Mouse (Mus musculus): ENCODE results near the gene Creld1.

Gene Creld1

DNA sequence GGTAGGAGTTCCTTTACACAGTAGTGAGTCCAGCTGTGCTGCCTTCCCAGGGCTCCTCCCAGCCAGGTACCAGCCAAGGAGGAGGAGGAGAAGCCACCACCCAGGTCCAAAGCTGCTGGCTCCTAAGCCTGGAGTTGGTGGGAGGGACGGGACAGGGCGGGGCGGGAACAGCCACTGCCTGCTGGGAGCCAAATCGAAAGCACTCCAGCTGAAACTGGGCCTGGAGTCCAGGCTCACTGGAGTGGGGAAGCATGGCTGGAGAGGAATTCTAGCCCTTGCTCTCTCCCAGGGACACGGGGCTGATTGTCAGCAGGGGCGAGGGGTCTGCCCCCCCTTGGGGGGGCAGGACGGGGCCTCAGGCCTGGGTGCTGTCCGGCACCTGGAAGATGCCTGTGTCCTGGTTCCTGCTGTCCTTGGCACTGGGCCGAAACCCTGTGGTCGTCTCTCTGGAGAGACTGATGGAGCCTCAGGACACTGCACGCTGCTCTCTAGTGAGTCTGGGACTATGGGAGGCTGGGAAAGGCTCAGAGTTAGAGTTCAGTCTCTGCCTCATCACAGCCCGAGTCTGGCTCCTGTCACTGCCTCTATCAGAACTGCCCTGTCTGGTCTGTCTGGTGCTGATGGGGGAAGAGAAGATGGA lies 11.7 kb upstream of the Creld1 start, which contains the start of gene Il17rc:
Gene Il17rc (plus strand): TSS at position 131 of the 640 bp plus-strand sequence.
- no peak for DNase-seq

DNA sequence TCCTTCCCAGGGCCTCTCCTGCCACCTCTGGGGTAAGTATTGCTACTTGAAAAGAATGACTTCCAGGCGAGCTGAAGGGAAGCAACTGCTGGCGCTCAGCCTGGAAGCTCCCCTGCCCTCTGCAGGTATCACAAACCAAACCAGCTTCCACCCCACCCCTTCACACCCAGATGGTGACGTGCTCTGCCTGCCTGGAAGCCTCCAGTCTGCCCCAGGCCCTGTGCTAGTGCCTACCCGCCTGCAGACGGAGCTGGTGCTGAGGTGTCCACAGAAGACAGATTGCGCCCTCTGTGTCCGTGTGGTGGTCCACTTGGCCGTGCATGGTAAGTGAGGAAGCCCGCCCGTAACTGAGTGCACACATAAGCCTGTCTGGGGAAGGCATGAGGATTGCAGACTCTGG lies 11.0 kb upstream of the Creld1 start:
- no peak for DNase-seq

DNA sequence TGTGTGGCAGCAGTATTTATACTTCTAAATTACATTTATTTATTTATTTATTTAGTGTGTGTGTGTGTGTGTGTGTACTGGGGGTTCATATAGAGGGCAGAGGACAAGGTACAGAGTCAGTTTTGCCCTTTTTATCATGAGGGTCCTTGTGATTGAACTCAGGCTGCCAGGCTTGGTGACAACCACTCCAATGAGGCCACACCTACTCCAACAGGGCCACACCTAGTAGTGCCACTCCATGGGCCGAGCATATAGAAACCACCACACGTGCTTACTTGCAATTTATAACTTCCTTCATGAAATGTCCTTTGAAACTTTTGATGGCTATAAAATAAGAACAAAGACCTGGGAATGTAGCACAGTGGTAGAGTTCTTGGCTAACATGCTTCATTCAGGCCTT lies 9.9 kb upstream of the Creld1 start:
- DNase-seq: no peak

DNA sequence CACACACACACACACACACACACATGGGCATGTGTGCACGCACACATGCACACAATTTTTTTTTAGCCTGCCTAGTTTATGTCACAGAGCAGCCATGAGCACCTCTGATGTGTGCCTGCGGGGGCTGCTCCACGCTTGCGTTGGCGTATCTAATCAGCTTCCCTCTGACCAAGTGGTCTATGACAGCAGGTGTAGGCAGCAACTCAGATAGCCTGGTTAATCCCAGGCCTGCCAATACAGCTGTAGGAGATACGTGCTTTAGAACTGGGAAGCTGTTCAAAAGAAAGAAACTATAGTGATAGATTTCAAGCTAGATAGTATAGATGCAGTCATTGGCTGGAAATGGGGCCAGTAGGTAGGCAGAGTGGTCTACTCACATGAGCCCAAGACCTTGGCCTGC lies 9.4 kb upstream of the Creld1 start:
- no peak for DNase-seq

DNA sequence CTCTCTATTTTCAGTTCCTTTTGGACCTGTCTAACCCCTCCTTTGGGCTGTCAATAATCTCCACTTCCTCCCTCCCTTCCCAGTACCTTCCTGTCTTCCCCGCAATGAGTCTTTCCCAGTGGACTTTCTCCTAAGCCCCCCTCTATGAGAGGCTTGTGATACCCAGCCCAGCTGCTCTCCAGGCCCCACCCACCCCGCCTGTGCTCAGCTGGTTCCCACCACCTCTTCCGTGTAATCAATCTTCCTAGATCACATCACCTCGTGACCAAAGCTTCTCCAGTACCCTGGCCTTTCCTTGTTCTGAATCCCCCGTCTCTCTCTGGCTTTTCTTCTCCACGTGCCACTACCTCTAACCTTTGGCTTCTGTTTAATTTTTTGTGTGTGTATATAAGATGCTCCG lies 5.7 kb upstream of the Creld1 start:
- DNase-seq: no peak

DNA sequence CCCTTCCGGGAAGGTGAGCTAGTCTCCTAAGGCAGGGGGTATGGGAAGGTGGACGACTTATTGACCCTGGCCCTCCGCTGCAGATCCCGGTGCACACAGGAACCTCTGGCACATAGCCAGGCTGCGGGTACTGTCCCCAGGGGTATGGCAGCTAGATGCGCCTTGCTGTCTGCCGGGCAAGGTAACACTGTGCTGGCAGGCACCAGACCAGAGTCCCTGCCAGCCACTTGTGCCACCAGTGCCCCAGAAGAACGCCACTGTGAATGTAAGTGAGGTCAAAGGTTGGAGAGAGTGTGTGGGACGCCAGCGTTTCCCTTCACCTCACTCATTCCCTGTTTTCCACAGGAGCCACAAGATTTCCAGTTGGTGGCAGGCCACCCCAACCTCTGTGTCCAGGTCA lies 4.2 kb upstream of the Creld1 start:
- no peak for DNase-seq

DNA sequence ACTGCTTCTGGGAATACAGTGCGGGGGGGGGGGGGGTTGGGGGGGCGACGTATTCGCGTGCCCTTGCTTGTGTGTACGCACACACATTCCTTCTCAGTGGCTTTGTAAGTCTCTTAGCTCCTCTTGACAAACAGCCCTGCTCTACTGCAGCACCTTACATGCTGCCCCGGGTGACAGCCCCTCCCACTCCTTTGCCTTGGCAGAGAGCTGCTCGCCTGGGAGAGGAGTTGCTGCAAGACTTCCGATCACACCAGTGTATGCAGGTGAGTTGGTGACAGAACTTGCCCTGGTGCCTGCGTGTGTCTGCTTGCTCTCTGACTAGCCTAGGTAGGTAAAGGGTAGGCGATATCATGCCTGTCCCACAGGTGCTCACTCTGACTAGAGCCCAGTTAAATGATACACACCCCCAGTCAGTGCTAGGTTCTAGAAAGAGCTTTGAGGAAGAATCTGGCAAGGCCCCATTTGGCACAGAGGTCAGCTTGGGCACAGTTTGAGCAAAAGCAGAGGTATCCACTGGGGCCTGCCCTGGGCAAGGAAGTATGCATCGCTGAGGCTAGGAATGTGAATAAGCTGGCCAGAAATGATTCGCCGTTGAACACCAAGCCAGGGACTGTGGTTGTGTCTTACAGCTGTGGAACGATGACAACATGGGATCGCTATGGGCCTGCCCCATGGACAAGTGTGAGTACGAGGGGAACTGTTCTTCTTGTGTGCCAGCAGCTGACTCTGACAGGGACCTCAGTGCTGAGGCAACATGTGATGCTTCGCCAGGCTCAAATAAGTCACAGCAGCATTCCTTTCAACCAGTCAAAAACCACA lies 2.3 kb upstream of the Creld1 start:
- DNase-seq: no peak

DNA sequence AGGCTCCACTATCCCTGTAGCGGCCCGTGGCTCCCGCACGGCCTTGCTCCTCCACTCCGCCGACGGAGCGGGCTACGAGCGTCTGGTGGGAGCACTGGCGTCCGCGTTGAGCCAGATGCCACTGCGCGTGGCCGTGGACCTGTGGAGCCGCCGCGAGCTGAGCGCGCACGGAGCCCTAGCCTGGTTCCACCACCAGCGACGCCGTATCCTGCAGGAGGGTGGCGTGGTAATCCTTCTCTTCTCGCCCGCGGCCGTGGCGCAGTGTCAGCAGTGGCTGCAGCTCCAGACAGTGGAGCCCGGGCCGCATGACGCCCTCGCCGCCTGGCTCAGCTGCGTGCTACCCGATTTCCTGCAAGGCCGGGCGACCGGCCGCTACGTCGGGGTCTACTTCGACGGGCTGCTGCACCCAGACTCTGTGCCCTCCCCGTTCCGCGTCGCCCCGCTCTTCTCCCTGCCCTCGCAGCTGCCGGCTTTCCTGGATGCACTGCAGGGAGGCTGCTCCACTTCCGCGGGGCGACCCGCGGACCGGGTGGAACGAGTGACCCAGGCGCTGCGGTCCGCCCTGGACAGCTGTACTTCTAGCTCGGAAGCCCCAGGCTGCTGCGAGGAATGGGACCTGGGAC lies 509 bp upstream of the Creld1 start:
- DNase-seq: peak; percentile 69 to 75

DNA sequence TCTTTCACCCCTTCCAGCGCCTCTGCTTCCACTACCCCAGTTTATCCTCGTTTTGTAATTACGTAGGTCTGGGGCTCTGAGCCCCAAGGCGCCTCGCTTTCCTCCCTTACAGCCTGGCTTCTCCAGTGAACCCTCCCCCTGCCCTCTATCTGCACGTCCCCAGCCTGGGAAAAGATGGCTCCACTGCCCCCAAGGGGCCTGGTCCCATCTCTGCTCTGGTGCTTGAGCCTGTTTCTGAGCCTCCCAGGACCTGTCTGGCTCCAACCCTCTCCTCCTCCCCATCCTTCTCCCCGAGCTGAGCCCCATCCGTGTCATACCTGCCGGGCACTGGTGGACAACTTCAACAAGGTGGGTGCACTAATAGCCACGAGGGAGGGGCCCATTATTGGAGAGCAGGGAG lies 632 bp downstream of the Creld1 start:
- DNase-seq: peak; percentile 56 to 65

DNA sequence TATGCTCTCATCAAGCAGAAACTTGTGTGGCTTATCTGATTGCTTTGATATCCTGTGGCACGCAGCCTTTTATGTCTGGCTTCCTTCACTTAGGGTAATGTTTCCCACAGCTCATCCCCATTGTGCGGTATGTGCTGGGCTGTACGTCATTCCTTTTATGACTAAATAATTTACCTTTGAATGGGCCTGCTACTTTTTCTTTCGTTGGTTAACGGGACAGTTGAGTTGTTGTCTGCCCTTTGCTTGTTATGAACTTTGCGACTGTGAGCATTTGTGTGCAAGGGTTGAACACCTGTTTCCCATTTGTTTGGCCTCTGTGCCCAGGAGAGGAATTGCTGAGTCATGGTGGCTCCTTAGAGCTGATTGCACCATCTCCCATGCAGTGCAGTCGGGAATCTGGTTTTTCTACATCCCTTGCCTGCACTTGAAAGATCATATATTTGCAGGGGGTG lies 4.1 kb downstream of the Creld1 start:
- no peak for DNase-seq

DNA sequence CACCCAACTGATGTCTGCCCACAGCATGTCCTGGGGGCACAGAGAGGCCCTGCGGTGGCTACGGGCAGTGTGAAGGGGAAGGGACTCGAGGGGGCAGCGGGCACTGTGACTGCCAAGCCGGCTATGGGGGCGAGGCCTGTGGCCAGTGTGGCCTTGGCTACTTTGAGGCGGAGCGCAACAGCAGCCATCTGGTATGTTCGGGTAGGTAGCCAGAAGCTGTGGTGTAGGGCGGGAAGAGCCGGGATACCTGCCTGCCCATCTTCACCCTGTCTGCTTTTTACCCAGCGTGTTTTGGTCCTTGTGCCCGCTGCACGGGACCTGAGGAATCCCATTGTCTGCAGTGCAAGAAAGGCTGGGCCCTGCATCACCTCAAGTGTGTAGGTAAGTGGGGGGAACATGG lies 6.3 kb downstream of the Creld1 start:
- DNase-seq: no peak

DNA sequence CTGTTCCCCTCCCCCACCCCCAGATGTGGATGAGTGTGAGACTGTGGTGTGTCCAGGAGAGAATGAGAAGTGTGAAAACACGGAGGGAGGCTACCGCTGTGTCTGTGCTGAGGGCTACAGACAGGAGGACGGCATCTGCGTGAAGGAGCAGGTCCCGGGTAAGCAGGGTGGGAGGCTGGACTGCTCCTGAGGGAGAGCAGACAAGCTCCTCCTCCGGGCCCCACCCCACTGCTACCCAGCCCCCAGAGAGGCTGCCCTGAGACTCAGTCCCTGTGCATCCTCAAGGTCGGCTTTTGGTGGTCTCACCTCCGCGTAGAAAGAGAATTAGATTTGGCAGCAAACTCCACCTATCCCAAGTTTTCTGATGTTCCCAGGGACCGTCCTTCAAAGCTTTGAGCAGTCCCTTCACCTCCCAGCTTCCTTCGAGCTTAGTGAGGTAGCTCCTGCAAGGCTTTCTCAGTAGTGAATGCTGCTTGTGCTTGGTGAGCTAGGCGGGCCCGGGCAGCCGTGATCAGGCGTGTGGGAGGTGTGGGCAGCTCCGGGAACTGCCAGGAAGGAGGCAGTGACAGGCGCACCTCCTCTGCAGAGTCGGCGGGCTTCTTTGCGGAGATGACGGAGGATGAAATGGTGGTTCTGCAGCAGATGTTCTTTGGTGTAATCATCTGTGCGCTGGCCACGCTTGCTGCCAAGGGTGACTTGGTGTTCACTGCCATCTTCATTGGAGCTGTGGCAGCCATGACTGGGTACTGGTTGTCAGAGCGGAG lies 9.2 kb downstream of the Creld1 start:
- no peak for DNase-seq

DNA sequence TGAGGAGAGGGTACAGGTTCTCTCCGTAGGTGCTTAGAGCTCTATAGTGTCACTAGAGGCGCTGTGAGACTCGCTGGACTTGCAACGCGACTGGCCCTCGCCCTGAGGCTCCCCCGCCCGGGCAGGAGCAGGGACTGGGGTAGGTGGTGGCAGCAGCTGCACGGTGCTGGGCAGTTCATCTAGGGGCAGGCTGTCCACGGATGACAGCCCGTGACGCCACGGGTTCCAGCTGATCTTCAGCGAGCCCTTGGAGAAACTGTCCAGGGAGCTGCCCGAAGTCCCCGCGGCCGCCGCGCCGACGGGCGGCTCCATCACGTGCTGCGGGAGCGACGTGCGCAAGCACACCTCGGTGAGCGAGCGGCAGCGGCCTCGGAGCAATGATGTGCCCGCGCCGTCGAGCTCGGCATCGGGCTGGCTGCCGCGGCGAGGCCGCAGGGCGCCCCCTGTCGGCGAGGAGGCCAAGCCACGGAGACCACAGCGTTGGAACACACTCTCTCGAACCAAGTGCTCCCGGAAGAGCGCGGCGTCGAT lies 11.2 kb downstream of the Creld1 start:
- peak; percentile 78 to 86 for DNase-seq

DNA sequence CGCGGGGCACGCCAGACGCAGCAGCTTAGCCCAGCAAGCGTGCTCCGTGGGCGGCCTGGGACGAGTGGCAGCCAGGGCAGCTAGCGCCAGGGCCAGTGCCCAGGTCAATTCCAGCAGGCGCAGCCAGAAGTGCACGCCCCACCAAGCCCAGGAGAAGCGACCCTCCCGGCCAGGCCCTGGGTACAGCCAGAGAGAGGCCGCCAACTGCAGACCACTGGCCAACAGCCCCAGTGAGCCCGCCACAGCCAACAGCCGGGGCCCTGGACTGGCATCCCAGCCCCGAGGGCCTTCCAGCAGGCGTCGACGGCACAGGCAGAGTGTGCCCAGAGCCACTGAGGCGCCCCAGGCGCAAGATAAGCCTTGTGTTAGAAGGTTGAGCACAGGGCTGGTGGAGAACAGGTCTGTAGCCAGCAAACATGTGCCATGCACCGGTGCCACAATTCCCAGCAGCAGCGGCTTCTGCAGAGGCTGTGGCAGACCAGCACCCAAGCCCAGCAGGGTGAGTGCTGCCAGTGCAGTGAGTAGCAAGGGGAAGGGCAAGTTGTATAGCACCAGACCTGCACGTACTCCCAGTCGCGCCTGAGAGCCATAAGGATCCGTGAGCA lies 12.1 kb downstream of the Creld1 start:
- peak in 1 of 2 experiments; percentile 52 for DNase-seq

DNA sequence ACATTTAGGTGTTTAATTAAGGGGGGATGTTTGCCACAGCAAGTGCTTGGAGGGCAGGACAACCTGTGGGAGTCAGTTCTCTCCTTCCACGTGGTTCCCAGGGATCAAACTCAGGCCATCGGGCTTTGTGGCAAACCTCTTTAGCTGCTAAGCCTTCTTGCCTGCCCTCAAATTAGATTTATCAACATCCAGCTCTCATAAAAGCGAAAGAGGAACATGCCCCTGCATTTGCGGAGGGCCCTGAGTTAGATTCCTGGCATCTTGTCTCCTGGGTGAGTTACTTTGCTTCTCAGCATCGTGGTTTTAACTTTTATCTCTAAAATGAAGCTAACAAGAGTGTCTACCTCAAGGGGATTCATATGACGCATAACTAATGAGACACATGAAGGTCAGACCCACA lies 16.2 kb downstream of the Creld1 start:
- no peak for DNase-seq

DNA sequence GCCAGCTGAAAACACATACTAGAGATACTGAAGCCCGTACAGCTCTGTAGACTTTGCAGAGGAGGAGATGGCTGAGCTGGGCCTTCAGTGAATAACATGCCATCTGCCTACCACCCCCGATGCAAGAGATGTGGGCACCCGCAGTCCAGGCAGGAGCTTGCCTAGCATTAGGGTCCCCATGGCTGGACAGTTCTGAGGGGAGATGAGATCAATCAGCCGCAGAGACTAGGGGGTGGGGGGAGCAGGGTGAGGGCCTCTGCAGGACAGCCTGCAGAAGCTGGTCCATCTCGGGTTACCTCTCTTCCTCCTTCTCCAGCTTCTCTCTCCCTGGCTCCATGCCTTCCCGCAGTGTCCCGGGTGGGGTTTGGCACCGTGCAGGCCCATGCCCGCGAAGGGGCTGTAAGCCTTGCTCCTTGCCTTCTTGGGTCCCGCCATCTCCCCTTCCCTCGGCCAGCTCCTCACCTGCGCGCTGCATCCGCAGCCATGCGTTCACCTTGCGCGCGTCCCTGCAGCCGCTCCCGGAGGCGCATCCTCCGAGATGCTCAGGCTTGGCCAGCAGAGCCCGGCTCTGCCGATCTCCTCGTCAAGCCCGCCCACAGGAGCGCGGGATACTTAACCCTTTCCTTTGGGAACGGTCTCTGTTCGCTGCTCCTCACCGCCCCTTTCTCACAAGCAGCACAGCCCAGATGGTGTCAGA lies 18.4 kb downstream of the Creld1 start, which contains the start of gene Prrt3:
Gene Prrt3 (minus strand): TSS at position 544 of the 697 bp plus-strand sequence.
- peak; percentile 85 to 86 for DNase-seq

DNA sequence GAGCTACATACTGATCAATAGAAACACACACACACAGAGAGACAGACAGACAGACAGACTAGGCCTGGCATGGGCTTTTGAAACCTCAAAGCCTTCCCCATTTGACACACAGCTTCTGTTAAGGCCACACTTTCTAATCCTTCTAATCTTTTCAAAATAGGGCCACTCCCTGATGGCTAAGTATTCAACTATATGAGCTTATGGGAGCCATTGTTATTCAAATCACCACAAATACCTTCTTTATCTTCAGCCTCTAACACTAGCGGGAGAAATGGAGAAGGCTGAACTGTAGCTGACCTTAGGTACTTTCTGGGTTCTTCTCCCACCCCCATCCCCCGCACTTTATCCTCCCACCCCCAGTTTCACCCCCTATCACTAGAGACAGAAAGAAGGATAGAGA lies 19.7 kb downstream of the Creld1 start:
- no peak for DNase-seq

DNA sequence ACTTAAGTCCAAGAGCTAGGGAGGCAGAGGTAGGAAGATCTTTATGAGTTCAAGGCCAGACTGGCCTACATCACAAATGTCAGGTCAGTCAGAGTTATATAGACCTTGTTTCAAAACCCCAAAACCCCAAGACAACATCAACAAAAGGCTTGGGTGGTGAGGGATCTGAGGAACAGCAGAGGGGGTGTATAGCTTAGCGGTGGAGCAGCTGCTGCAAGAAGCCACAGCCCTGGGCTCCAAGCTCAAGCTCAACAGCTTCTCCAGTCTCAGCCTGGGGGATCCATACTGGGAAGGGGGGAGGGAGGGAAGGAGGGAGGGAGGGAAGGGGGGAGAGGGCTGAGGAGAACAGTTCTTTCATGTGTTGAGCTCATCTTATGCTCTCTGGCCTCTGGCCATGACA lies 22.6 kb downstream of the Creld1 start:
- DNase-seq: no peak

DNA sequence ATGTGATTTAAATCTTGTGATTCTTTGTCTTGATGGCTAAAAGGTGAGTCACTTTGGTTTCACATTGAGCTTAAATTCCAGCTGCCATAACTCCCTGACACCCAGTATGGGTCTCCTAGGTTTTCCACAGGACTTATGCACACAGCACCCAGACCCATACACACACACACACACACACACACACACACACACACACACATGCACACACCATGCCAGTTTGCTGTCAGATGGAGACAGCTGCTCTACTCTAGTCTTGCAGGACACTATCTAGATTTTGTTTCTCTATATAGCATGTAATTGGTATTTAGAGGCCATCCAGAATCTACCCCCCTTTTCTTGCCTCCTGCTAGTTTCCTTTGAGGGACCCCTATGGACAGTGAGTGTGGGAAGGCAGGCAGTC lies 24.0 kb downstream of the Creld1 start:
- no peak for DNase-seq

DNA sequence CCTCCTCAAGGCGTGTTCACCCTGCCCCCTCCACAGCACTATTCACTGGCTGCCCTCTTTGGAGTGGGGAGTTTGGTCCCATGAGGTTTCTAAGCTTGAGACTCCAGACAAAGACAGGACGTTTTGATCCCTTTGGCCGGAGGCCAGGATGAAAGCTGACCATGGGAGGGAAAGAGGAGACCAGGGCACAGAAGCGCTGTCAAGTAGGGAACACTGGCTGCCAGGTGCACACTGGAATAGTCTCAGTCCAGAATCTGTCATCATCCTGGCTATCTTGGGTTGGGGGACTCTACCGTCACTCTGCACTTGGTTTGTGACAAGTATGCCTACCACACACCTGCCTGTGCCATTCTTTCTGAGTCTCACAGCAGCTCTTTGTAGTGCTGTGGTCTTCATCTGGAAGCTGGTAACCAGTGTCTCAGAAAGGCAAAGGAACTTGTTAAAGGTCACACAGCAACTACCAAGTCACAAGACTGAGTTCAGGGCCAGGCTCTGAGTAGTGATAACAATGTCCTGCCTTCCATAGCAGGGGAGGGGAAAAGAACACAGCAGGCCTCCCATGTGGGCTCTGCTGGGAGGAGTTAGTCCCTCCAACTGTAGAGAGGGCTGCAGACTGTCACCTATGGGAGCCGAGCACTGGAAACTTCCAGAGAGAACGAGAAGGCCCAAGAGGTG lies 25.3 kb downstream of the Creld1 start:
- peak; percentile 43 to 60 for DNase-seq

DNA sequence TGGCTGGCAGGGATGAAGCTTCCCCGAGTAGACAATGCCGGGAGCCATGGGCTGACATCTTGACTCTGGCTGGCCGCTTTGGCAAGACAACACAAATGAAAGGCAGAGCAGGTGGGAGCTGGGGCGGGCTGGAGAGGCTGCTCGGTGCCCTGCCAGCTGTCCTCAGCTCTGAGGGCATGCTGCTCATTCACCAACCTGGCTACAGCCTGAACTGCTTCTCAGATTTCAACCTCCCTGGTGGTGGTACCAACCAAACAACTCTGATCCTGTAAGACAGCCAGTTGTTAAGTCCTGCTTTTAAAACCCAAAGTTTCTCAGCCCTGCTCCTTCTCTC lies 25.8 kb downstream of the Creld1 start:
- DNase-seq: peak; percentile 83 to 87

All from cerebellum, postnatal 14 days (tissue).